Mouse (Mus musculus): ENCODE results near the gene Supt20. TPM values are rescaled to one million over a fixed set of nuclear protein-coding genes. Genes with fewer than 3 reads are reported as not detected.
A peak's percentile ranks its signal among the peaks of the same experiment; 100 is the strongest.
"Not testable (repeated sequence)": the region's sequence is repeated elsewhere in the genome, so short reads cannot be mapped to it uniquely, and the experiment has no call there.

The Supt20 gene
- polyA plus RNA-seq, 1 experiment: 50.1 TPM

DNA sequence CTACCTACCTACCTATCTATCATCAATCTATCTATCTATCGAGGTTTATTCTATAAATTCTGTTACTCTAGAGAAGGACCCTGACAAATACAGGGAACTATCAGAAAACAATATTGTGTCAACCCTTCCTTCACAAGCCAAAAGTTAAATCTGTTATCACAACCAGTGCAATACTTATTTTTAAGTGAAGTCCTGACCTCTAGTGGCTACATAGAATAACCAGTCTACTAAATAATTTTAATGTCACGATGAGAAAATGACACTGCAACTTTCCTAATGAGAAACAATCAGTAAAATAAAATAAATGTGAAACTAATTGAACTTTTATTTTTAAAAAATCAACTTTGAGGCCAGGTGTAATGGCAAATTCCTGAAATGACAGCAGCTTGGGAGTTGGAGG lies 3.5 kb upstream of the Supt20 start:
- 25% methylated on average over 2 of the region's 2 CpGs for WGBS
- TF ChIP-seq POLR2A (IDR thresholded peaks at IDR 0.05; ENCODE audit: borderline replicate concordance, extremely low read depth, low read depth, low read length) (no peak), CTCF (IDR thresholded peaks at IDR 0.05; ENCODE audit: insufficient read depth, low read length) (0 out of 2 replicates have a peak, but pooled peaks have one; percentile 3)
- H3K4me3 ChIP-seq (replicated peaks; ENCODE audit: extremely low read depth, low read depth, low read length): no peak overlapping the region
- no peaks in the 10 kb centered on the region for H3K4me1 ChIP-seq (ENCODE audit: control insufficient read depth, insufficient read depth, low read length)
- DNase-seq: no peak

GRCm38 (mm10) chr3:54693056-54693415 lies 429 bp downstream of the Supt20 start:
- under 1% methylated on average over 8 of the region's 8 CpGs for WGBS
- DNase-seq: no peak
- H3K4me1 ChIP-seq (ENCODE audit: control insufficient read depth, insufficient read depth, low read length): no peaks in the 10 kb centered on the region
- peak overlapping the region; percentile 91 for H3K4me3 ChIP-seq (replicated peaks; ENCODE audit: extremely low read depth, low read depth, low read length)
- TF ChIP-seq CTCF (IDR thresholded peaks at IDR 0.05; ENCODE audit: insufficient read depth, low read length): no peak
- TF ChIP-seq POLR2A (IDR thresholded peaks at IDR 0.05; ENCODE audit: borderline replicate concordance, extremely low read depth, low read depth, low read length): no peak

DNA sequence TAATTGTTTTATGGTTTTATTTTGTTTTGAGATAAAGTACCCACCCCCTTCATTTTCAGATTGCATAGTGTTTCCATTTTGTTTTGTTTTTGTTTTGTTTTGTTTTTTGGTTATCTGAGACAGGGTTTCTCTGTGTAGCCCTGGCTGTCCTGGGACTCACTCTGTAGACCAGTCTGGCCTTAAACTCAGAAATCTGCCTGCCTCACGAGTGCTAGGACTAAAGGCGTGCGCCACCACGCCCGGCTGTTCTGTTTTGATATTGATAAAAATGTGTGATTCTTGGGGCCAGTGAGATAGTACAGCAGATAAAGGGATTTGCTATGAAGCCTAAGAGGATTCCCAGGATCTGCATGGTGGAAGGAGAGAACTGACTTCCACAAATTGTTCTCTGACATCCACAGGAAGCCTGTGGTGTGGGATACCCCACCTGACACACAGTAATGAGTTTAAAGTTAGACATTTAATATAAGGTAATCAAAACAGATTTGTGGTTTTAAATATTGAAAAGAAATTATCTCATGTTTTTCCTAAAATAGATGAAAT lies 7.2 kb downstream of the Supt20 start:
- 53% methylated on average over 5 of the region's 5 CpGs for WGBS
- Histone ChIP-seq H3K4me3 (replicated peaks; ENCODE audit: extremely low read depth, low read depth, low read length) (no peak overlapping the region), H3K4me1 (ENCODE audit: control insufficient read depth, insufficient read depth, low read length) (no peaks in the 10 kb centered on the region; the same call in 1 of the 2 replicates)
- no peak for DNase-seq
- TF ChIP-seq CTCF (IDR thresholded peaks at IDR 0.05; ENCODE audit: insufficient read depth, low read length): no peak
- TF ChIP-seq POLR2A (IDR thresholded peaks at IDR 0.05; ENCODE audit: borderline replicate concordance, extremely low read depth, low read depth, low read length): no peak

- not testable (repeated sequence) for H3K4me1 ChIP-seq (ENCODE audit: control insufficient read depth, insufficient read depth, low read length); DNase-seq; H3K4me3 ChIP-seq (replicated peaks; ENCODE audit: extremely low read depth, low read depth, low read length)
- WGBS: 96% methylated on average over 8 of the region's 8 CpGs
Observed at GRCm38 (mm10) chr3:54704106-54704505, 11.5 kb downstream of the Supt20 start.

GRCm38 (mm10) chr3:54708972-54709371 lies 16.4 kb downstream of the Supt20 start:
- Histone ChIP-seq H3K4me3 (replicated peaks; ENCODE audit: extremely low read depth, low read depth, low read length) (no peak overlapping the region), H3K4me1 (ENCODE audit: control insufficient read depth, insufficient read depth, low read length) (no peaks in the 10 kb centered on the region)
- DNase-seq: no peak
- WGBS: 58% methylated on average over 9 of the region's 9 CpGs
- TF ChIP-seq CTCF (IDR thresholded peaks at IDR 0.05; ENCODE audit: insufficient read depth, low read length): no peak
- TF ChIP-seq POLR2A (IDR thresholded peaks at IDR 0.05; ENCODE audit: borderline replicate concordance, extremely low read depth, low read depth, low read length): no peak

DNA sequence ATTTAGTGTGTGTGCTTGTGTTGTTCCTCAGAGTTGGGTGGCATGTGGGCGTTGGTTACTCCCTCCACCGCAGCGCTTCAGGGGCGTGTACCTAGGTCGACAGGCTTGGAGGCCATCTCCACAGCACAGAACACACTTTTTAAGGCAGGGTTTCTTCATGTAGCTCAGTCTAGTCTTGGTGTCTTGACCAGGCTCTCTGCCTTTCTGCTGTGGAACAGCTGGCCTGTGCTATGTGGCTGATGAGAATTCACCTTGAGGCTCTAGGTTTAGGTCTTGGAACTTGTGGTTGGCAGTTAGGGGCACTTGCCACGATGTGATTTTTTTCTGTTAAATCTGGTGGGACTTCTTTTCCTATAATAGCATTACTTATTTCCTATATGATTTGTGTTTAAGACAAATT lies 21.6 kb downstream of the Supt20 start, which contains the start of gene Gm21958:
Gene Gm21958 (minus strand): TSS at position 101 of the 400 bp plus-strand sequence.
- no peak for TF ChIP-seq CTCF (IDR thresholded peaks at IDR 0.05; ENCODE audit: insufficient read depth, low read length)
- TF ChIP-seq POLR2A (IDR thresholded peaks at IDR 0.05; ENCODE audit: borderline replicate concordance, extremely low read depth, low read depth, low read length): no peak
- 89% methylated on average over 6 of the region's 6 CpGs for WGBS
- Histone ChIP-seq H3K4me1 (ENCODE audit: control insufficient read depth, insufficient read depth, low read length) (no peaks in the 10 kb centered on the region), H3K4me3 (replicated peaks; ENCODE audit: extremely low read depth, low read depth, low read length) (no peak within 1 kb of the TSS)
- no peak for DNase-seq

- Histone ChIP-seq H3K4me1 (ENCODE audit: control insufficient read depth, insufficient read depth, low read length) (no peaks in the 10 kb centered on the region), H3K4me3 (replicated peaks; ENCODE audit: extremely low read depth, low read depth, low read length) (no peak overlapping the region)
- no peak for DNase-seq
- 81% methylated on average over 6 of the region's 6 CpGs for WGBS
- no peak for TF ChIP-seq POLR2A (IDR thresholded peaks at IDR 0.05; ENCODE audit: borderline replicate concordance, extremely low read depth, low read depth, low read length)
- no peak for TF ChIP-seq CTCF (IDR thresholded peaks at IDR 0.05; ENCODE audit: insufficient read depth, low read length)
Observed at GRCm38 (mm10) chr3:54715461-54715860, 22.9 kb downstream of the Supt20 start.

- no peak for TF ChIP-seq CTCF (IDR thresholded peaks at IDR 0.05; ENCODE audit: insufficient read depth, low read length)
- TF ChIP-seq POLR2A (IDR thresholded peaks at IDR 0.05; ENCODE audit: borderline replicate concordance, extremely low read depth, low read depth, low read length): no peak
- no peak overlapping the region for H3K4me3 ChIP-seq (replicated peaks; ENCODE audit: extremely low read depth, low read depth, low read length)
- WGBS: 75% methylated on average over 6 of the region's 6 CpGs
Observed at GRCm38 (mm10) chr3:54717348-54717747, 24.7 kb downstream of the Supt20 start.

DNA sequence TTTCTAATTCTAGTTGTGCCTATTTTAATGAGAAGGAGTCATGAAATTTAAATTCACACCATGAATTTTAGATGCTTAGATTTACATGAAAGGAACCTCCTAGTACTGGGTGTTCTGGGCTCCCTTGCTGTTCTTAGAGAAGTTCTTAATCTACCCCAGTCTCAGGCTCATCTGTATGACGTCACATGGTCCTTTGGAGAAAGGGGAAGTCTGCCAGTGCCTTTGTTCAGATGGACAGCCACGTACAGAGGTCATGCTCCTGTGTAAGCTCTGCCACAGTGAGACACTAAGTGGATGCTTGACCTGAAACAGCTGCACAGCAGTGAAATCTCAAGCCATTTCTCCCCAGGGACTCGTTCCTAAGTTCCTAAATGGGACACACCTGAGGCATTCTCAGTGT lies 26.3 kb downstream of the Supt20 start:
- DNase-seq: no peak
- no peak for TF ChIP-seq POLR2A (IDR thresholded peaks at IDR 0.05; ENCODE audit: borderline replicate concordance, extremely low read depth, low read depth, low read length)
- TF ChIP-seq CTCF (IDR thresholded peaks at IDR 0.05; ENCODE audit: insufficient read depth, low read length): no peak
- no peak overlapping the region for H3K4me3 ChIP-seq (replicated peaks; ENCODE audit: extremely low read depth, low read depth, low read length)
- peaks cover 2% of the 10 kb centered on the region; the same call in 1 of the 2 replicates for H3K4me1 ChIP-seq (ENCODE audit: control insufficient read depth, insufficient read depth, low read length)
- WGBS: 61% methylated on average over 3 of the region's 3 CpGs

More at GRCm38 (mm10) chr3:54717348-54717747, 24.7 kb downstream of the Supt20 start:
- DNase-seq: no peak
- no peaks in the 10 kb centered on the region for H3K4me1 ChIP-seq (ENCODE audit: control insufficient read depth, insufficient read depth, low read length)

GRCm38 (mm10) chr3:54723741-54724500 lies 31.3 kb downstream of the Supt20 start:
- no peak for TF ChIP-seq POLR2A (IDR thresholded peaks at IDR 0.05; ENCODE audit: borderline replicate concordance, extremely low read depth, low read depth, low read length)
- no peak for TF ChIP-seq CTCF (IDR thresholded peaks at IDR 0.05; ENCODE audit: insufficient read depth, low read length)
- 64% methylated on average over 10 of the region's 10 CpGs for WGBS
- Histone ChIP-seq H3K4me3 (replicated peaks; ENCODE audit: extremely low read depth, low read depth, low read length) (no peak overlapping the region), H3K4me1 (ENCODE audit: control insufficient read depth, insufficient read depth, low read length) (peaks cover 4% of the 10 kb centered on the region; the same call in 1 of the 2 replicates)
- no peak for DNase-seq

Measured in lung, adult 2 months (tissue).